Mouse (Mus musculus): ENCODE results near the gene Dpy19l1.
A peak's percentile ranks its signal among the peaks of the same experiment; 100 is the strongest.

Gene Dpy19l1

DNA sequence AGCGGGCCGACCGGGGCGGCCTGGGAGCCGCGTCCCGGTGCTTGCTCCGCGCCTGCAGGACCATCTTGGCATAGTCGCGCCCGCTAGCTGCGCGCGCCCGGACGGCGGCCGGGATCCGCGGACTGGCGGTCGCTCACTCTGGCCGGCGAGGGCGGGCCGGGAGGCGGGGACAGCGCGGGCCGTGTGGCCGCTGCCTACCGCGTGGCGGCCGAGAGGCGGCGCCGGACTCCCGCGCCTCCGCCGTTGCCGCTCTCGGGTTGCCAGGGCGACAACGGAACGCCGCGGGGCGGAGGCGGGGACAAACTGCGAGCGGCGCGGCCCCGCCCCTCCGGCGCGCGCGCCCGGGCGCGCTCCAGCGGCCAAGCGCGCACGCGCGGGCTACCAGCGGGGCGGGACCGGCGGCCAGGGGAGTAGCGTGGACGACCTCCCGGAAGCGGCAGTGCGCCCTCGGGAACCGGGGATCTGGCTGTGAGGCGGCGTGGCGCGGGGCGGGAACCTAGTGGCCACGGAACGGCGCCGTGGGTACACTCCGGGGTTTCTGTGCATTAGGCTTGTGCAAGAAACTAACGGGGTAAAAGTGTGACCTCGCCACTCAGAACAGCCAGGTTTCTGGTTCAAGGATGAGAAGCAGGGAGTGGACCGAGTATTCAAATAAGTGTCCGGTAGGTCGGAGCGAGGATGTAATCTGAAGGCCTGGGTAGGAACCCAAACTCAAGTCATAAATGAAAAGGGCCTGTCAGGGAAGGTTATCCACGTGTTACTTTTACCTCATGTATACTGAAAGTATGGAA is at the start of gene Dpy19l1:
Gene Dpy19l1, minus strand, starts transcription at position 74 of the 791 bp plus-strand sequence.
- peak; percentile 94 for DNase-seq

DNA sequence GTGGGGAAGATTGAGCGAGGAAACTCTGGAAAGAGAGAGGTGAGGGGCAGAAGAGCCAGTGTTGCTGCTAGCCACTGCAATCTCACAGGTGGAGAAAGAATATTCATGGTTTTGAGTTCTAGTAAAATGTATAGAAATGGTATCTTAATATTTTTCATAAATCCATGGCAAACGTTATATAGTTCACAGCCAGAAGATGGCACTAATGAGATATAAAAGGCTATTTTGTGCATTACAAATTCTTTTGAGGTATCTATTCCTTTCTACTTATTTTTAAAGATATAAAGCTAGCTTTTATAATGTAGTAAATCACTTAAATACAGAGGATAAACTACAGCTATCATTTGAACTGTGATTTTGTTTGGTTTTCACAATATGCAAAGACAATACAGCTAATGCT is 35.2 kb upstream of the Dpy19l1 start:
- no peak for DNase-seq

DNA sequence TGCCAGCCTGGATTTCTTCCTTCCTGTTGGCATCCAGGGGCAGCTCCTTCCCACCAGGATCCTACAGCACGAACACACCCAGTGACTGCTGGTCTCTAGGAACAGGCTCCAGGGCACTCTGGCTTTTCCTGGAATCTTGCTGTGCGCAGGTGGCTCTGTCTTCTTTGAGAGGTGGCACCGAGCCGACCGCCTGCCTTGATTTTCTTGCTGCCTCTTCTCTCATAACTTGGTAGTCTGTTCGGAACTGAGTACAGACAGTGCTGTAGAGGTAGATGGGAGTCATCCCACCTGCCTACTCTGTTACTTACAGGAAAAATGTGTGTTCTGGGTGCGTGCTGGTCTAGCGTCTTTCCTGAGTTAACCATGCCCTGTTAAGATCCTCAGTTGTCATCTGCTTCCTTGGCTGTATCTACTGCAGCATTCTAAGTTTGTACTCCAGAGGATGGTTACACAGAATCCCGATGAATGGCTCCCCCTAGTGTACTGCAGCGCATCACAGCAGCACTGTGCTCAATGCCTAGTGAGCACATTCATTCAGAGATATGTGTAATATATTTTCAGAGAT is 13.7 kb upstream of the Dpy19l1 start:
- peak; percentile 64 for DNase-seq

DNA sequence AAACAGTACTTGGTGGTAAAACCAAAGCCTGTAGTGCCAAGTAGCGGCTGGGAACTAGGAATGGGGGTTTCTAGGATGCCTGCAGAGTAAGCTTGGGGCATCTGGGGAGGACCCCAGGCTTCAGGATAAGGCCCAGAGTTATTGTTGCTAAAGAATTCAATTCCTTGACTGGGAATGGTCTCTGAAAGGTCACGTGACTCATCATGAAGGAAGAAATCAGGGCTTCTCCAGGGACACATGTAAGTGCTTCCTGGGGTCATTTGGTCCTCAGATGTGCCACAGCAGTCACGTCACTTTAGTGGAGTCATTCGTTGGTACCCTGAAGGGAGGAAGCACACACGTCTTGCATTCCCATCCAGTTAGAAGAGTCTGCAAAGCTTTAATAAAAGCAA is 11.1 kb upstream of the Dpy19l1 start:
- no peak for DNase-seq

DNA sequence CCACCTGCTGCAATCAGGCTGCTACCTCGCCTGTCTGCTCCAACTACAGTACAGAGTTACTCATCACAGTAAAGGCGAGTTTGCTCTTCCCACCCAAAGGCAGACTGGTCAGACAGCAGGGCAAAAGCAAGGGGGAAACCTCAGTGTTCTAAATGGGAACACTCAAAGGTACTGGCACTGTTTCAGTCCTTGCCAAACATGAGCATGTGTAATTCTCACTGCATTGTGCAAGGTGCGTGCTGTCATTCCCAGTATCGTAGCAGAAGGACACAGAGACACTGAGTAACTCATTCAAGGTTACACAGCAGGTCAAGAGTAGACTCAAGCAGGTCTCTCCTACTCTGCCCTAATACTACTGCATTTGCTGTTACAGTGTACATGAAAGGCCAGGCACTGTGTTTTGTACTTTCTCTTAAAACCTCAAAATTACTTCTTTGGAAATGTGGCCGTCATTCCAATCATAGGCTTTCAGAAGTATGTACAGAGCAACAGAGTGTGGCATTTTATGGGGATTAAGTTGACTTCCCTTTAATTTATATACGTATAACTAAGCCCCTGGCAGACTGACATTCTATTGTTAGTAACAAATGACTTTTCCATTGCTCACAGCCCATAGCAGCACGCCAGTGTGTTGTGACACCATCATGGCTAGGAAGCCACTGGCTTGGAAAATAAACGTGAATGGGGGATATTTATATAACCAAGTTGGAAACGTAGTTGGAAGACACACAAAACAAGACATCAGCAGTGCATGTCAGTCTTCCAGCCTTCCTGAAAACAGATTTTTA is 10.5 kb upstream of the Dpy19l1 start:
- DNase-seq = no peak

DNA sequence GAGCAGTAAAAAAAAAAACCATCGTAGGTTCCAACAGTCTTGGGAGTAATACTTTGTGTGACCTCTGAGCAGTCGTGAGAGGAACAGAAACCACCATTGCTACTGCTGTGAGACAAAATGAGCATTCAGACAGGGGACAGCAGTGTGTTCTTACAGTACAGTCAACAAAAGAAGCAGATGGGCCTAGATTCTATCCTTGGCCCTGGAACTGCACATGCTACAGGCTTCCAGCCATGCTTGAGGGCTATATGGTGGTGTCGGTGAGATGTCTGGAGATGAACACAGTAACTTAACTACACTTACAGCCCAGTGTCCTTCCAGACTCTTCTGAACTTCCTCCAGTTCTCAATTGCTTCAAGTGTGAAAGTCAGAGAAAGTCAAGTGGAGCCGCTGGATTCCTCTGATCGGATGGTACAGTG is 9.2 kb upstream of the Dpy19l1 start:
- no peak for DNase-seq

DNA sequence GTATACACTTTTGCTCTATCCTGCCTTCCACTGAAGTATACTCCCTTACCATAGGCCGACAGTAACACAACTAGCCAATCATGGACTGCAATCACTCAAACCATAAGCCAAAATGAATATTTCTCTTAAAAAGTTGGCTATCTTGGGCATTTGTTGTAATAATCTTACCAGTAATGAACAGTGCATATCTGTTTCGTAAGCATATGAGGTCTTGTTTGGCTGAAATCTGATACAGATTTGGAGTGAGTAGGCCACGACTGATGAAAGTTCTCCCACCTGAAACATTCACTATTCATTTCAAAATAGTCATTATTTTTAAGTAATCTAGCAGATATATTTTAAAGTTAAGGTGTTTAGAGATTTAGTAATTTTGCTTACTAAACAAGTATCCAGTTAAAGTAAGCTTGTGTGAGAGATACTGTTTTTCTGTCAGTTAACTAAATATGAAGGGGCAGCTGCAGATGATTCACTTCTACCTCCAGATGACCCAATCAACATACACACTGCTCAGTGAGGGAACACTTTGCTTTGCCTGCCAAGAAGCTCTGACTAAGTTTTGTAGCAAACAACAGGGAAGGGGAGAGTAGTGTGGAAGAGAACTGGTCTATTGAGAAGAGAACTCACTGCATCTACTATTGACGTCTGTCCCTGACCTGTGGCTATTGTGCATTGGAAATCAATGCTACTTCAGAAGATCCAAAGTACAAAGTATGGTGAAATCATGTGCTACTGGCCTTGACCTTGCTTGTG is 8.6 kb upstream of the Dpy19l1 start:
- no peak for DNase-seq

DNA sequence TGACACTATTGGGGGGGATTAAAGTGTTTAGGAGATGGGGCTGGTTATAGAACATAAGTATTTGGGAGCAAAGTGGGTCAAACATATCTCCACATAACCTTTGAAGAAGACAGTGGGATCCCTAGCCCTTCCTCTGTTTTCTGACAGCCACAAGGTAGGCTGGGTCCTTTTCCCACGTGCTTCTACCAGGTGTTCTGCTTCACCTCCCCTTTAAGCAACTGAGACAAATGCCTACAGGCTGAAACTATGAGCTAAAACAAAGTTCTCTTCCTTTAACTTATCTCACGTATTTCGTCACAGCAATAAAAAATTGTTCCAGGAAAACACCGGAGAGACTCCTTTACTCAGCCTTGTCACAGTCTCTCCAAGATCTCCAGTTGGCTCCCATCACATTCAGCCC is 5.9 kb upstream of the Dpy19l1 start:
- no peak for DNase-seq

DNA sequence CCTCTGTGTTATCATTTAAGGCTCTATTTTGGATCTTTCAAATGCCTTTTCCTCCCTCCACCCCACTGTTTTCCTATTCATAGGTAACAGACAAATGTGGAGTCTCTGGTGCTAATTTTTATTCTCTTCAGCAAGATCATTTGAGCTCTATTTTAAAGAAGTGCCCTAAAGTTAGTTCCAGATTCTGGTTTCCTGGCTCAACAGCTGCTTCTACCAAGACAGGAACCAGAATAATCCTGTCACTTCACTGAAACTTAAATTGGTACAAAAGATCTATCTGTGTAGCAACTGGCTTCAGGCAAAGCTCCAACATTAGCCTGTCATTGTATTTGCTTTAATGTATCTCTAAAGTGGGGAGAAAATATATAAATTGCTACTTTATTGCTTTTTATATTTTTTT is 3.6 kb upstream of the Dpy19l1 start:
- no peak for DNase-seq

DNA sequence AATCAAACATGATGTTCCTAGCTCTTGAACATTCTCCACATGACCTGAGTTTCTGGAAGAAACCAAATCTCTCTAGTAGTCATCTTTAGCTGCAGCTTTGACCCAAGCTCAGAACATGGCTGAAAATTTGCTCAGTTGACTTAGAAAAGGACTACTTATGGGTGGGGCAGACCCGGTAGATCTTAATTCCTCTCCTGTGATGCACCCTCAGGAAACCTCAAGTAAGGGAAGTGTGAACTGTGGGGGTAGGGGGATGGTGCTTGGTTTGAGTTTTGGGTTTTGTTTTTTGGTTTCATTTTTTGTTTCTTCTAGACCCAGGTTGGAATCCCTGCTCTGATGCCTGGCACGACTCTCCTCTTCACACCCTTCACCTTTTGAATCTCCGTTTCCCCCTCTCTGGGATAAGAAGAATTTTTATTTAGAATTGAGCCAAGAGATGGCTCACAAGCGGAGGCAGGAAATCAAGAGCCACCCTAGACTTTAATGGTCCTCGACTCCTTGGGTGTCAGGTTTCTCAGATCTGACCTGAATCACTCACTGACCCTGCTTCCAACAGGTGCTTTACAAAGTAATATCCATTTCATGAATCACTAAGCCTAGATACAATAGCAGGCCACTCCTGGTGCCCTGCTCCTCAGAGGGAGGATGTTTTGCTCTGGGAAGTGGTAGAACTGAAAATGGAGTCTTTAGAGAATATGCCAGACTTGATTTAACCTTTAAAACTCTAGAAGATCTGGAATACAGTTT is 2.2 kb upstream of the Dpy19l1 start:
- DNase-seq = no peak

DNA sequence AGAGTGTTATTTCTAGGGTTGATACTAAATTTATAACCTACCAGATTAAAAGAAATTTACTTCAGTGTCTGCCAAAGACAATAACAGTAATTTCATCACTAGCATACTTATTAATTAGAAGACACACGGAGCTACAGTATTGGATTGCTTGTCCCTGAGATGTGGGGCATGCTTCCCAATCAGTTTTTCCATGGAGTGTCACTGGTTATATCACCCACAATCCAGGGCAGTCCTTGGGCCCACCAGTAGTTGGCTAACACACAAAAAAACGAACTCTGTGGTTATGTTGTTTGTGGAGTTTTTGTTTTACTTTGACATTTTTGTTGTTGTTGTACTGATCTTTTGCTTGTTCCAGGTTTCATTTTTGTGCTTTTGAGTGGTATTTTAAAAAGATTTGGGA is 1.4 kb upstream of the Dpy19l1 start:
- DNase-seq = no peak

DNA sequence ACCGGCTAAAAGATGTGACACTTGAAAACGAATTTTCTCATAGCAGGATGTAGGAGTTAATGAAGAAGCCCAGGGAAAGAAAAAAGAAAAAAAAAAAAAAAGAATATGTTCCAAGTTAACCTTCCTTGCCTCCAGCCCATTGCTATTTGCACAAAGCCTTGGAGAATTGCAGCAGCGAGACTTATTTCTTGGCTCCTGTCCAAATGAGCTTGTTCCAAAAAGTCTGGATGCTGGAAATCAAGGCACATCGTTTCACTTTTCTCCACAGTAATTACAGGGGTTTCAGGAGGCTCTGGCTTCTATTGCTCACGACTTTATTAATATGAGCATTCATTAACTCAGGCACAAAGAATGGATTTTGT is 899 bp upstream of the Dpy19l1 start:
- no peak for DNase-seq

DNA sequence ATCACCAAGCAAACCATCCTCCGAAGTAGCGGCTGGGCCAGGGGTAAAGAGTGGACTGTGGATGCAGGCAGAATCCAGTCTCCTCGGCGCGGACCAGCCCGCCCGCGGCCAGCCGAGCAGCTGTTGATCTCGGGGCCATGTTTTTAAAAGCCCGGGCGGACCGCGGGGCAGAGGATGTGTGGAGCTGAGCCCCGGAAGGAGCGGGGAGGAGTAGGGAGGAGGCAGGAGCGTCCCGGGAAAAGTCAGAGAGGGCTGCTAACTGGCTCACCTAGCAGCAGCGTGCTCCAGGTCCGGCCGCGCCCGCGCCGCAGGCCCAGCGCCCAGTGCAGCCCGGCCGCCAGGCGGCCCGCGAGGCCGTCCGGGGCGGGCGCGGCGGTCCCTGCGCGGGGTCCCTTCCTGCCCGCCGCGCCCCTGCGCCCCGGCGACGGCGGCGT is 352 bp downstream of the Dpy19l1 start:
- DNase-seq = no peak

DNA sequence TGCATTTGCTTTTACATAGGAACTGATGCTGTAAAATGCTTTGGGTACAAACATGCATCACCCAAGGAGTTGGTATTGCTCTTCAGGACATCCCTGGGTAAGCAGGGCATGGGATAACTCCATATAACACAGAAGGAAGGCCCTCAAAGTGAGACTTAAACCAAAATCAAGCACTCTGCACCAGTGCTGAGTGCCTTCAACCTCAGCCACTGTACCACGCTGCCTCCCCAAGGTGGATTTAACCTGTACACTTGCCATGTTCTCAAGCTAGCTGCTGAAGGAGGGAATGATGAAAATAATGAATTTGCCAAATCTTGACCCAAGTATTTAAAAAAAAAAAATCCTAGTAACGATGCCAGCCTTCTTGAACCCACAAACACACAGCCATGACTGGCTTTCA is 1.3 kb downstream of the Dpy19l1 start:
- peak; percentile 17 for DNase-seq

DNA sequence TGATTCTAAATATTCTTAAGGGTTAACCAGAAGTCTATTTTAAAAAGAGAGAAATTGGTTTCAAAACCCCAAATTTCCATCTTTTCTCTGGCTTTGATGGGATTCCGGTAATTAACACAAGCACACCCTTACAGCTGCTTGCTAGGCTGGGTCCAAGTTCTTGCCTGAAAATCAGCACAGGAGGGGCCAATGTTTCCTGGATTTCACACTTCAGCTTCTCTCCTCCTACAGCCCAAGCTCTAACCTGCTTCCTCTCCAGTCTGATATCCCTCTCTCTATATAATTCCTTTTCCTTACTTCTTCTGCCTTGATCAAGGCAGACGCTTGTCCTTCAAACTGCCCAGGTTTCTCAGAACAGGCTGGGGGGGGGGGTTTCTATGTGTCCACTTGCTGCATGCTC is 6.7 kb downstream of the Dpy19l1 start:
- no peak for DNase-seq

DNA sequence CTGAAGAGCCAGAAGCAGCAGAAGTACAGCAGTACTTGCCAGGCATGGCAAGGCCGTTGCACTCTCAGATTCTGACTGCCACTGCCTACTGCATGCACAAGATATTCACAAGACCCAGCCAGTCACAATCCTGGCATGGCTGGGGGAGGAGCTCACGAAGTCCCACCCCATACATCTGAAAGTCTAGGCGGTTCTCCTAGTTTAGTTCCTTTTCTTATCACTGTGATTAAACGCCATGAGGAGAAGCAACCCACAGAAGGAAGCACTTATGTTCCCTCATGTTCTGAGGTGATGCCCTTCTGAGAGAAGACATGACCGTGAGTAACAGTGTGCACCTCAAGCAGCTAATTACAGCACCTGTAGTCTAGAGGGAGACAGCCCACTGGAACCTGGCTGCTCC is 12.4 kb downstream of the Dpy19l1 start:
- DNase-seq = no peak

DNA sequence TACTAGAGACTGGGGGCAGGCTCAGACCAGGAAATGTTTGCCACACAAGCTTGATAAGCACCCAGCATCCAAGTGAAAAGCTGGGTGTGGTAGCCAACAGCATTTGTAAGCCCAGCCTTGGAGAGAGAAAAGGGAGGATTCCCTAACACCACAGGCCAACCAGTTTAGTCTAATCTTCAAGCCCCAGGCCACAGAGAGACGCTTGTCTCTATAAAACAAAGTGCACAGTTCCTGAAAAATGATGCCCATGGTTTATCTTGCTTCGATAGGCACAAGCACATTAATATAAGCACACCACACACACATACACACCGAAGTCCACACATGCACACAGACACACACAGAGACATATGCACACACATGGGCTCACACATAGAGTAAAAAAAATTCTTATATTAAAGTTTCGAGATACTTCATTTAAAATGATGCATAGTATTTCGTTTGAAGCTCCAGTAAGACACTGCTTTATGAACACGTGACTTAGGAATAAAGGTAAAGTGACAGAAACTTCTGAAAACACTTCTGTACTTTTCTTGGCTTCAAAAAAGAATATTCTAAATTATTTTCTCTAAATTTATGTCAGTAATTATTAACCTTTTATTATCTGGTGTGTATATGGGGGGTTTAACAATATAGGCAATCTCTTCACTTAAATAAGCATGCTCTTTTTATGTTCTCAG is 14.4 kb downstream of the Dpy19l1 start:
- no peak for DNase-seq

DNA sequence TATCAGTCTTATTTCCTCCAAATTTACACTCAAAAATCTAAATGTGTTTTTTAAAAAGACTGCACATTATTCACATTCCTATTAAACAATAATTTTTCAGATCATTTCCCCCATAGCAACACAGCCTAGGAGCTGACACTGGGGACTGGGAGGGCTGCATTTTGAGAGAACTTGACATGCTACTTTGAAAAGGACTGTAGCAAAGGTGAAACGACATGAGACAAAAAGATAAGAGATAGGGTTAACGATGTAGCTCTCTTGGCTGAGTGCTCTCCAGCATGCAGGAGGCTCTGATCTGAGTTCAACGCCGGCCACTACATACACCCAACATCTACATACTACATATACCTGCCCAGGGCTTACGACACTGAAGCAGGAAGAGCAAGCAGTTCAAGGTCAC is 20.6 kb downstream of the Dpy19l1 start:
- DNase-seq = no peak

DNA sequence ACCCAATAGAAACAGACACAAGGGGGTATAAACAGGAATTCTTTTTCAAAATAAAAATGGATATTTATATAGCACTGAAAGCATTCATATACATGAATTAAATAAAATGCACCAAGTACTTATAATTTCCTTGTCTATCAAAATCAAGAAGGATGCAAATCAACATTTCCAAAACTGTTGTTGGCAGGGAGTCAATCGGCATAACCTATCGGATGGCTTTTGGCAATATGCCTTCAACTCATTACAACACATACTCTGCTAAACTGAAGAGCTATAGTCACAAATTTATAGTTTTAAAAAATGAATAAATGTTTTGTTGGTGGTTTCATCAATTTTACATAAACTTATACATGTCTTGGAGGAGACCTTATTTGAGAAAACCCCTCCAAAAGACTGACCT is 25.7 kb downstream of the Dpy19l1 start:
- no peak for DNase-seq

DNA sequence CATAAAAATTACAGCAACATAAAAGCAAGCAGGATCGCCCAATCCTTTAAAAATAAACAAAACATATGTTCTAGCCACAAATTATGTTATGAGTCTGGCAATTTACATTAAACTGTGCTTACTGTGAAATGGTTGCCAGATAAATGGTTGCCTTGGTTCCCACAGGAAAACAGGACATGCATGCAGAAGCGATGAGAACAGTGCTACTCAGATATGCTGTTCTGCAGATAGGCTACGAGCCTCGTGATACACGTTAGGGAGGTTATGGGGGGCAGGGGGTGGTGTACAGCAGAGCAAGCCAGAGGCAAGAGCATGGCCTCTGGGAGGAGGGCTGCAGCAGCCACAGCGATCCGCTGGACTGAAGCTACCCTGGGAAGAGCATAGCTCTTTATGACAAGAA is 29.1 kb downstream of the Dpy19l1 start:
- no peak for DNase-seq

DNA sequence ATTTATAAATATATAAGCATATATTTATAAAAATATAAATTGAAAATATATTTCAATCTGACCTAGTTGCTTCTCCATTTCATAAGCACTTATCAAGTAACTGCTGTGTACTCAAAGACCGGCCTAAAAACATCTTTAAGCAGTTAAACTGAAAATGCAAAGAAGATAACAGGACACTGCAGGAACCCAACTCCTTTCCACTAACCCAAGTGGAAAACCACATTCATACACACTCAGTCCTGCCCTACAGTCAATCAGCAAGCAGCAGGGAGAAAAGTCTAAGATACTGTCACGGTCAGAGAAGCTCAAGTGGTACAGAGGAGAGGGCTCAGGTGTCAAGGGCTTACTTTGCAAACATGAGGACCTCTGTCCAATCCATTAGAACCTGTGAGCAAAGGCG is 30.4 kb downstream of the Dpy19l1 start:
- DNase-seq = no peak

DNA sequence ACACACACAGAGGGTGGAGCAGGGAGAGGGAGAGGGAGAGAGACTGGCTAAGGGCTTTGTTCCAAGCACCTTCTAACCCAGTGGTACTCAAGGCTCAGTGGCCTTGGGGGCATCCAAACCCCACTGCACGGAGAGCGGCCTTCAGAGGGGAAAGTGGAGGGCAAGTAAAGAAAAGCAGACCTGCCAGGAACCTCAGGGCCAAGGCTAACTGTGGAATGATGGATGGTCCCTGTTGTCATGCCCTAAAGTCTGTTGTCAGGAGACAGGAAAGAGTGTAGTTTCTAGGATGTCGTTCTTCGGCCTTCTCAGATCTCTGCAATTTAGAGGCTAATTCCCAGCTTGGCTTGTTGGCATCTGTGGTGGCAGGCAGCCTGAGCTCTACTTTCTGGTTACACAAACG is 32.8 kb downstream of the Dpy19l1 start:
- no peak for DNase-seq

All from thymus, postnatal 4 days (tissue).